Mouse (Mus musculus): ENCODE measurements around the gene Adamts2. TPM values are rescaled to one million over a fixed set of nuclear protein-coding genes. Genes with fewer than 3 reads are reported as not detected.

The Adamts2 gene
- polyA plus RNA-seq, 1 experiment from 2014 or later: 2.5 TPM

- WGBS (ENCODE audit: insufficient replicate concordance): 81% methylated on average over 1 of the region's 1 CpGs
- no peak for ATAC-seq (replicated peaks; ENCODE audit: insufficient number of reproducible peaks, low FRiP score, low TSS enrichment)
- Histone ChIP-seq H3K27ac (ENCODE audit: low read depth, low read length) (no peak overlapping the region), H3K4me3 (ENCODE audit: low read depth, low read length) (no peak overlapping the region), H3K27me3 (ENCODE audit: control insufficient read depth, insufficient read depth, low read length) (no peaks in the 10 kb centered on the region), H3K4me1 (ENCODE audit: control insufficient read depth, insufficient read depth, low read length) (0 out of 2 replicates have a peak, but pooled peaks cover 5% of the 10 kb centered on the region), H3K9me3 (replicated peaks; ENCODE audit: control insufficient read depth, low read length) (no peaks in the 10 kb centered on the region), H3K9ac (ENCODE audit: low read depth, low read length) (no peak overlapping the region), H3K36me3 (ENCODE audit: control insufficient read depth, insufficient read depth, low read length) (no peaks in the 10 kb centered on the region), H3K4me2 (no peak overlapping the region)
Observed at GRCm38 (mm10) chr11:50670881-50671280, 69.0 kb downstream of the Adamts2 start.

GRCm38 (mm10) chr11:50671376-50671775, 69.5 kb downstream of the Adamts2 start:
- Histone ChIP-seq H3K27me3 (ENCODE audit: control insufficient read depth, insufficient read depth, low read length) (no peaks in the 10 kb centered on the region), H3K4me2 (no peak overlapping the region), H3K4me3 (ENCODE audit: low read depth, low read length) (no peak overlapping the region), H3K36me3 (ENCODE audit: control insufficient read depth, insufficient read depth, low read length) (no peaks in the 10 kb centered on the region), H3K9me3 (replicated peaks; ENCODE audit: control insufficient read depth, low read length) (no peaks in the 10 kb centered on the region), H3K4me1 (ENCODE audit: control insufficient read depth, insufficient read depth, low read length) (0 out of 2 replicates have a peak, but pooled peaks cover 5% of the 10 kb centered on the region), H3K27ac (ENCODE audit: low read depth, low read length) (no peak overlapping the region), H3K9ac (ENCODE audit: low read depth, low read length) (no peak overlapping the region)
- no peak for ATAC-seq (replicated peaks; ENCODE audit: insufficient number of reproducible peaks, low FRiP score, low TSS enrichment)
- 59% methylated on average over 2 of the region's 2 CpGs for WGBS (ENCODE audit: insufficient replicate concordance)

DNA sequence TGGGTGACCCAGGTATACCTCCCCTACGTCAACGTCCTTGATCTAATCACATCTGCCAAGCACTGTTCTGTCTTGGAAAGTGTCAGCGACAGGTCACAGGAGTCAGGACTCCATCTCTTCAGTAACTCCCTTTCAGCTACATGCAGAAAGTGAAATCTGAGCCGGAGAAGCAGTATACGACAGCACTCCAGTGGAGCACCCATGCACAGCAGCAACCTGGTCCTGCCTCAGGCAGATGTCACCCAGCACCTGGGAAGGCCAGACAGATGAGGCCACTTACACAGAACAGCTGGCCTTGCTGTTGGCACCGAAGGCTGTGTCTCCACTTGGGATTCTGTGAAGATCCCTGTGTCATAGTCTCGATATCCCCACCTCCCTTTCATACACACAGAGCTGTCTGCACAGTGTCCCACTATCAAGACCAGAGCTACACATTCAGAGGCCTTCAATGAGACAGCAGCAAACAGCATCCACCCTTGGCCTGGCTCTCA, 70.0 kb downstream of the Adamts2 start:
- H3K4me2 ChIP-seq: no peak overlapping the region
- 41% methylated on average over 7 of the region's 7 CpGs for WGBS (ENCODE audit: insufficient replicate concordance)
- H3K27ac ChIP-seq (ENCODE audit: low read depth, low read length): no peak overlapping the region
- no peak overlapping the region for H3K4me3 ChIP-seq (ENCODE audit: low read depth, low read length)
- ATAC-seq (replicated peaks; ENCODE audit: insufficient number of reproducible peaks, low FRiP score, low TSS enrichment): no peak
- H3K27me3 ChIP-seq (ENCODE audit: control insufficient read depth, insufficient read depth, low read length): no peaks in the 10 kb centered on the region
- 0 out of 2 replicates have a peak, but pooled peaks cover 5% of the 10 kb centered on the region for H3K4me1 ChIP-seq (ENCODE audit: control insufficient read depth, insufficient read depth, low read length)
- H3K9me3 ChIP-seq (replicated peaks; ENCODE audit: control insufficient read depth, low read length): no peaks in the 10 kb centered on the region
- no peaks in the 10 kb centered on the region for H3K36me3 ChIP-seq (ENCODE audit: control insufficient read depth, insufficient read depth, low read length)
- no peak overlapping the region for H3K9ac ChIP-seq (ENCODE audit: low read depth, low read length)

GRCm38 (mm10) chr11:50672866-50673265, 71.0 kb downstream of the Adamts2 start:
- Histone ChIP-seq H3K36me3 (ENCODE audit: control insufficient read depth, insufficient read depth, low read length) (no peaks in the 10 kb centered on the region), H3K4me3 (ENCODE audit: low read depth, low read length) (no peak overlapping the region), H3K4me1 (ENCODE audit: control insufficient read depth, insufficient read depth, low read length) (0 out of 2 replicates have a peak, but pooled peaks cover 5% of the 10 kb centered on the region), H3K4me2 (no peak overlapping the region), H3K9me3 (replicated peaks; ENCODE audit: control insufficient read depth, low read length) (no peaks in the 10 kb centered on the region), H3K9ac (ENCODE audit: low read depth, low read length) (no peak overlapping the region), H3K27me3 (ENCODE audit: control insufficient read depth, insufficient read depth, low read length) (0 out of 2 replicates have a peak, but pooled peaks cover 3% of the 10 kb centered on the region), H3K27ac (ENCODE audit: low read depth, low read length) (no peak overlapping the region)
- ATAC-seq (replicated peaks; ENCODE audit: insufficient number of reproducible peaks, low FRiP score, low TSS enrichment): no peak
- 51% methylated on average over 7 of the region's 7 CpGs for WGBS (ENCODE audit: insufficient replicate concordance)

DNA sequence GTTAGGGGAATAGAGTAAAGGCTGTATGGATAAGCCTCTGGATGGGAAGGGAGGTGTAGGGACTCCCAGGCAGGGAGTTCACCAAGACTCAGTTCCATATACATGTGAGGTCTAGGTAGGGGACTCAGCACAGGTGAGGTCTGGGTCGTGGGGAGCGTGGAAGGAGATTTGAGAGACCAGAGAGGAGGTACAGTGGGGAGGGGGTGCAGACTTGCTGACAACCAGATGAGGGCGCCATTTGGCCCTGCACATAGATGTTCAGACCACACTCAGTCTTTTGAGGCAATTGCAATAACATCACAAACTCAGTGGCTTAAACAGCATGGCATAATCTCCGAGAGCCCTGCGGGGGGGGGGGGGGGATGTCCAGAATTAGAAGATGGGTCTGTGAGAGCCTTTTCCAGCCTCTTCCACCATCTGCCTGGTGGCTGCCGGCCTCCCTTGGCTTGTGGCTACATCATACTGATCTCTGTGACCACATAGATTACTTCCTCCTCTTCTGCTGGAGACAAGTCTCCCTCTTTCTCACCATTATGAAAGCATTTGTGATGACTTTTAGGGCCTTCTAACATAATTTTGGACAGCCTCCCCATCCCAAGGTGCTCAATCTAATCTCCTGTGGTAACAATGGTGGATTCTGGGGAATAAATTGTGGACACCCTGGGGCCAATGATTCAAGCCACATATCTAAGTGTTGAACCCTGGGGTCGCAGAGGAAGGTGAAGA, 71.8 kb downstream of the Adamts2 start:
- Histone ChIP-seq H3K27ac (ENCODE audit: low read depth, low read length) (no peak overlapping the region), H3K4me1 (ENCODE audit: control insufficient read depth, insufficient read depth, low read length) (0 out of 2 replicates have a peak, but pooled peaks cover 5% of the 10 kb centered on the region), H3K4me2 (no peak overlapping the region), H3K9me3 (replicated peaks; ENCODE audit: control insufficient read depth, low read length) (no peaks in the 10 kb centered on the region), H3K4me3 (ENCODE audit: low read depth, low read length) (no peak overlapping the region), H3K27me3 (ENCODE audit: control insufficient read depth, insufficient read depth, low read length) (peaks cover 3% of the 10 kb centered on the region; the same call in 1 of the 2 replicates), H3K9ac (ENCODE audit: low read depth, low read length) (no peak overlapping the region), H3K36me3 (ENCODE audit: control insufficient read depth, insufficient read depth, low read length) (no peaks in the 10 kb centered on the region)
- no peak; the same call in 1 of the 2 replicates for ATAC-seq (replicated peaks; ENCODE audit: insufficient number of reproducible peaks, low FRiP score, low TSS enrichment)
- 64% methylated on average over 6 of the region's 7 CpGs for WGBS (ENCODE audit: insufficient replicate concordance)

DNA sequence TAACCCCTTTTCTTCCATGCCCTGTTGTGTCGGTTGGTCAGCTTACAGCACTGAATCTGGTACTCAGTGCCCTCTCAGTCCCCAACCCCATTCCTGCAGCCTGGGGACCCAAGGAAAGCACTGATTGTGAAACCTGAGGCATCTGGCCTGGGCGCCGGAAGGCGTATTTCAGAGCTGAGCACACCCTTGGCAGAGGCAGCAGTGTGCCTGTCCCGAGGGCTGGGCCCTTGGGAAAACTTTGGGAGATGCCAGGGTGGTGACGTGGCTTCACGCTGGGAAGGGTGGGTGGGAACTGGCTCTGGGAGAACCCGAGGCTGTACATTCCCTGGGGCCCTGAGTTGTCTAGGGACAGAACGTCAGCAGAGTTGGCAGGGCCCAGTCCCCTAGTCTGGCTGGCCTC, 72.5 kb downstream of the Adamts2 start:
- Histone ChIP-seq H3K27me3 (ENCODE audit: control insufficient read depth, insufficient read depth, low read length) (peaks cover 3% of the 10 kb centered on the region; the same call in 1 of the 2 replicates), H3K27ac (ENCODE audit: low read depth, low read length) (no peak overlapping the region), H3K4me1 (ENCODE audit: control insufficient read depth, insufficient read depth, low read length) (0 out of 2 replicates have a peak, but pooled peaks cover 5% of the 10 kb centered on the region), H3K36me3 (ENCODE audit: control insufficient read depth, insufficient read depth, low read length) (no peaks in the 10 kb centered on the region), H3K9ac (ENCODE audit: low read depth, low read length) (no peak overlapping the region), H3K9me3 (replicated peaks; ENCODE audit: control insufficient read depth, low read length) (no peaks in the 10 kb centered on the region), H3K4me3 (ENCODE audit: low read depth, low read length) (no peak overlapping the region), H3K4me2 (no peak overlapping the region)
- ATAC-seq (replicated peaks; ENCODE audit: insufficient number of reproducible peaks, low FRiP score, low TSS enrichment): no peak
- 78% methylated on average over 9 of the region's 9 CpGs for WGBS (ENCODE audit: insufficient replicate concordance)

- Histone ChIP-seq H3K9ac (ENCODE audit: low read depth, low read length) (no peak overlapping the region), H3K4me3 (ENCODE audit: low read depth, low read length) (no peak overlapping the region), H3K27ac (ENCODE audit: low read depth, low read length) (no peak overlapping the region), H3K27me3 (ENCODE audit: control insufficient read depth, insufficient read depth, low read length) (peaks cover 3% of the 10 kb centered on the region; the same call in 1 of the 2 replicates), H3K4me2 (no peak overlapping the region), H3K4me1 (ENCODE audit: control insufficient read depth, insufficient read depth, low read length) (no peaks in the 10 kb centered on the region), H3K36me3 (ENCODE audit: control insufficient read depth, insufficient read depth, low read length) (no peaks in the 10 kb centered on the region), H3K9me3 (replicated peaks; ENCODE audit: control insufficient read depth, low read length) (no peaks in the 10 kb centered on the region)
- WGBS (ENCODE audit: insufficient replicate concordance): 87% methylated on average over 10 of the region's 10 CpGs
- ATAC-seq (replicated peaks; ENCODE audit: insufficient number of reproducible peaks, low FRiP score, low TSS enrichment): no peak
Observed at GRCm38 (mm10) chr11:50678650-50679049, 76.8 kb downstream of the Adamts2 start.

- Histone ChIP-seq H3K36me3 (ENCODE audit: control insufficient read depth, insufficient read depth, low read length) (no peaks in the 10 kb centered on the region), H3K27me3 (ENCODE audit: control insufficient read depth, insufficient read depth, low read length) (peaks cover 3% of the 10 kb centered on the region; the same call in 1 of the 2 replicates), H3K9ac (ENCODE audit: low read depth, low read length) (no peak overlapping the region), H3K27ac (ENCODE audit: low read depth, low read length) (no peak overlapping the region), H3K9me3 (replicated peaks; ENCODE audit: control insufficient read depth, low read length) (no peaks in the 10 kb centered on the region), H3K4me1 (ENCODE audit: control insufficient read depth, insufficient read depth, low read length) (no peaks in the 10 kb centered on the region), H3K4me3 (ENCODE audit: low read depth, low read length) (no peak overlapping the region), H3K4me2 (no peak overlapping the region)
- WGBS (ENCODE audit: insufficient replicate concordance): 87% methylated on average over 7 of the region's 7 CpGs
- no peak for ATAC-seq (replicated peaks; ENCODE audit: insufficient number of reproducible peaks, low FRiP score, low TSS enrichment)
Observed at GRCm38 (mm10) chr11:50681940-50682339, 80.1 kb downstream of the Adamts2 start.

All from heart, embryonic 11.5 days (tissue).